Mouse (Mus musculus) heart, adult 2 months (tissue): ENCODE measurements at regions not wholly inside any gene's neighbourhood (a gene's known extent, or its start where the extent isn't known, plus 50 kb on each side); places are given as distances from the start of the nearest gene placed in this dataset.

ENCODE experiments used
- CTCF ChIP-seq: fragments of 200-600 bp; IDR thresholded peaks from 2 replicates; pipeline ENCODE4 v1.8.1; 2022; ENCODE audit warnings: antibody characterized with exemption, mild to moderate bottlenecking, moderate library complexity
- POLR2A ChIP-seq: fragments of 200-500 bp; IDR thresholded peaks from 2 replicates; pipeline ENCODE4 v1.6.1; 2011; ENCODE audit warnings: mild to moderate bottlenecking, low read depth, low read length, control low read depth; ENCODE audit not compliant: insufficient read depth

- TF ChIP-seq CTCF (no peak), POLR2A (no peak)
These were observed 92.9 kb upstream of the Vstm2b start for GRCm38 (mm10) chr7:40805211-40805610.
